Mouse (Mus musculus) ES-Bruce4 (cell line): Measurements from ENCODE around the gene Uap1l1. TPM values are rescaled to one million over a fixed set of nuclear protein-coding genes. Genes with fewer than 3 reads are reported as not detected.

Experiments
- H3K27ac ChIP-seq: 2 replicates; pipeline ENCODE4 v1.5.1; 2012; ENCODE audit warnings: low read length, inconsistent platforms; ENCODE audit not compliant: insufficient read depth
- H3K27me3 ChIP-seq: 2 replicates; pipeline ENCODE4 v1.6.1; 2012; ENCODE audit warnings: mild to moderate bottlenecking, low read length, inconsistent platforms; ENCODE audit not compliant: control insufficient read depth, poor library complexity, insufficient read depth, severe bottlenecking
- H3K36me3 ChIP-seq: 2 replicates; pipeline ENCODE4 v1.6.1; 2012; ENCODE audit warnings: inconsistent platforms, mild to moderate bottlenecking, low read length, moderate library complexity; ENCODE audit not compliant: control insufficient read depth, poor library complexity, insufficient read depth, severe bottlenecking
- H3K4me1 ChIP-seq: one replicate; pipeline ENCODE4 v1.8.1; 2011; ENCODE audit warnings: low read length; ENCODE audit not compliant: control insufficient read depth, insufficient read depth
- H3K4me3 ChIP-seq: 2 replicates; pipeline ENCODE4 v1.5.1; 2011; ENCODE audit warnings: low read depth, mild to moderate bottlenecking, low read length
- H3K9ac ChIP-seq: 2 replicates; pipeline ENCODE4 v1.6.1; 2012; ENCODE audit warnings: low read depth, mild to moderate bottlenecking, inconsistent platforms; ENCODE audit not compliant: poor library complexity, severe bottlenecking
- H3K9me3 ChIP-seq: replicated peaks from 2 replicates; pipeline ENCODE4 v1.6.1; 2012; ENCODE audit warnings: mild to moderate bottlenecking, low read length, inconsistent platforms; ENCODE audit not compliant: control insufficient read depth, poor library complexity, insufficient read depth, severe bottlenecking
- CTCF ChIP-seq: IDR thresholded peaks from one replicate; pipeline ENCODE4 v1.8.1; 2011; ENCODE audit warnings: low read depth, low read length
- EP300 ChIP-seq: IDR thresholded peaks from 2 replicates; pipeline ENCODE4 v1.6.1; 2011; ENCODE audit warnings: low read depth, low read length; ENCODE audit not compliant: insufficient read depth
- POLR2A ChIP-seq: IDR thresholded peaks from one replicate; pipeline ENCODE4 v1.8.1; 2011; ENCODE audit warnings: low read length; ENCODE audit not compliant: insufficient read depth
- polyA plus RNA-seq: library from polyadenylated mRNA; stranded (reverse); fragments of >200 nt; gene quantifications from 2 replicates; pipeline ENCODE4 v1.2.4, GENCODE M21; 2011; ENCODE audit warnings: low read depth; ENCODE audit not compliant: missing spikeins, insufficient read depth, insufficient read length

Gene Uap1l1
- polyA plus RNA-seq, 1 experiment: 51.1 TPM

- Histone ChIP-seq H3K9me3 (no peaks in the 10 kb centered on the region), H3K9ac (peak overlapping the region; percentile 74), H3K27ac (no peak overlapping the region), H3K36me3 (peaks cover 12% of the 10 kb centered on the region; the same call in 1 of the 2 replicates), H3K27me3 (no peaks in the 10 kb centered on the region), H3K4me1 (no peaks in the 10 kb centered on the region), H3K4me3 (peak overlapping the region; percentile 83)
- no peak for TF ChIP-seq POLR2A
- TF ChIP-seq CTCF: no peak
- TF ChIP-seq EP300: no peak
These were observed 7.3 kb upstream of the Uap1l1 start for GRCm38 (mm10) chr2:25372644-25373391.

- H3K4me3 ChIP-seq: peak within 1 kb of the TSS; percentile 94
- no peaks in the 10 kb centered on the region for H3K27me3 ChIP-seq
- H3K9me3 ChIP-seq: no peaks in the 10 kb centered on the region
- peak within 1 kb of the TSS; percentile 74 for H3K9ac ChIP-seq
- no peak for TF ChIP-seq EP300
- TF ChIP-seq POLR2A: peak; percentile 87
- TF ChIP-seq CTCF: no peak
- peaks cover 8% of the 10 kb centered on the region; the same call in 1 of the 2 replicates for H3K36me3 ChIP-seq
- H3K4me1 ChIP-seq: no peaks in the 10 kb centered on the region
- H3K27ac ChIP-seq: peak within 1 kb of the TSS; percentile 72
These were observed 6.5 kb upstream of the Uap1l1 start, which contains the start of gene Sapcd2 for GRCm38 (mm10) chr2:25371764-25372643. Gene Sapcd2, plus strand, starts transcription at chr2:25372321.

GRCm38 (mm10) chr2:25369996-25370395 is 4.5 kb upstream of the Uap1l1 start:
- no peak overlapping the region for H3K9ac ChIP-seq
- no peak overlapping the region for H3K27ac ChIP-seq
- no peak overlapping the region for H3K4me3 ChIP-seq
- TF ChIP-seq POLR2A (no peak), EP300 (no peak), CTCF (no peak)
- H3K36me3 ChIP-seq: 0 out of 2 replicates have a peak, but pooled peaks cover 2% of the 10 kb centered on the region
- no peaks in the 10 kb centered on the region for H3K4me1 ChIP-seq
- H3K27me3 ChIP-seq: no peaks in the 10 kb centered on the region
- H3K9me3 ChIP-seq: no peaks in the 10 kb centered on the region

GRCm38 (mm10) chr2:25364761-25365090 is 756 bp downstream of the Uap1l1 start:
- peaks cover 3% of the 10 kb centered on the region for H3K4me1 ChIP-seq
- H3K27ac ChIP-seq: no peak overlapping the region
- no peaks in the 10 kb centered on the region for H3K27me3 ChIP-seq
- peak overlapping the region; percentile 75 for H3K9ac ChIP-seq
- no peak for TF ChIP-seq CTCF
- TF ChIP-seq POLR2A: no peak
- TF ChIP-seq EP300: no peak
- H3K4me3 ChIP-seq: peak overlapping the region; percentile 94
- H3K9me3 ChIP-seq: no peaks in the 10 kb centered on the region
- H3K36me3 ChIP-seq: peaks cover 14% of the 10 kb centered on the region

GRCm38 (mm10) chr2:25364313-25364712 is 1.2 kb downstream of the Uap1l1 start:
- TF ChIP-seq CTCF (no peak), POLR2A (no peak), EP300 (no peak)
- Histone ChIP-seq H3K36me3 (peaks cover 14% of the 10 kb centered on the region), H3K27me3 (no peaks in the 10 kb centered on the region), H3K4me1 (peaks cover 3% of the 10 kb centered on the region), H3K4me3 (peak overlapping the region; percentile 94), H3K27ac (no peak overlapping the region), H3K9ac (0 out of 2 replicates have a peak overlapping the region, but pooled peaks have one; percentile 75), H3K9me3 (no peaks in the 10 kb centered on the region)
